Comparison of ENCODE assay signal across 27 mouse cellular contexts in genomic region chr9:49470946-49471345, GRCm38 (mm10). TPM values are rescaled to one million over a fixed set of nuclear protein-coding genes. Genes with fewer than 3 reads are reported as not detected.
DNase-seq lines count a peak whose midpoint lies in the region; ATAC-seq lines count a peak whose summit lies in the region.
"Had no signal": no experiment of that assay in that cellular context is flagged by ENCODE, and none has a peak within 500 bp of the region (broad histone marks: within the 10 kb centered on the region; RNA-seq: fewer than 3 reads in every experiment).

No protein-coding gene starts in this region.

- H3K9me3 ChIP-seq in intestine, embryonic 14.5 days (ENCODE audit: control insufficient read depth, low read length) = no peaks in the 10 kb centered on the region
- no peaks in the 10 kb centered on the region for H3K9me3 ChIP-seq in intestine, embryonic 16.5 days (ENCODE audit: control insufficient read depth, low read length)
- H3K9me3 ChIP-seq in midbrain, embryonic 11.5 days (ENCODE audit: control insufficient read depth, low read length) = no peaks in the 10 kb centered on the region
- H3K9me3 ChIP-seq in midbrain, embryonic 16.5 days (replicated peaks; ENCODE audit: control insufficient read depth, low read length, poor library complexity, severe bottlenecking) = no peaks in the 10 kb centered on the region
- H3K9me3 ChIP-seq: embryonic facial prominence, embryonic 10.5 days; heart, embryonic 12.5 days; hindbrain, embryonic 15.5 days had no signal

- H3K27me3 ChIP-seq in intestine, embryonic 14.5 days (replicated peaks; ENCODE audit: control insufficient read depth, insufficient read depth, low read length) = no peaks in the 10 kb centered on the region
- no peaks in the 10 kb centered on the region for H3K27me3 ChIP-seq in intestine, embryonic 16.5 days (replicated peaks; ENCODE audit: control insufficient read depth, insufficient read depth, low read length)
- no peaks in the 10 kb centered on the region for H3K27me3 ChIP-seq in midbrain, embryonic 11.5 days (ENCODE audit: control insufficient read depth, insufficient read depth, low read length)
- H3K27me3 ChIP-seq in midbrain, embryonic 16.5 days (ENCODE audit: control insufficient read depth, insufficient read depth, low read depth, low read length) = no peaks in the 10 kb centered on the region
- H3K27me3 ChIP-seq: heart, embryonic 12.5 days; hindbrain, embryonic 15.5 days; Patski had no signal

- H3K4me2 ChIP-seq in intestine, embryonic 14.5 days (ENCODE audit: low read length) = no peak overlapping the region
- H3K4me2 ChIP-seq in intestine, embryonic 16.5 days (ENCODE audit: low read depth, low read length) = no peak overlapping the region
- H3K4me2 ChIP-seq in midbrain, embryonic 11.5 days = no peak overlapping the region
- no peak overlapping the region for H3K4me2 ChIP-seq in midbrain, embryonic 16.5 days (ENCODE audit: low read length)
- H3K4me2 ChIP-seq: heart, embryonic 12.5 days; hindbrain, embryonic 15.5 days had no signal

- 82% methylated on average over 6 of the region's 6 CpGs for WGBS in intestine, embryonic 14.5 days
- 79% methylated on average over 6 of the region's 6 CpGs for WGBS in intestine, embryonic 16.5 days
- WGBS in midbrain, embryonic 11.5 days = 93% methylated on average over 6 of the region's 6 CpGs
- WGBS in midbrain, embryonic 16.5 days = 73% methylated on average over 6 of the region's 6 CpGs

- no peak overlapping the region for H3K9ac ChIP-seq in intestine, embryonic 14.5 days (ENCODE audit: low read length)
- H3K9ac ChIP-seq in intestine, embryonic 16.5 days (ENCODE audit: low read depth, low read length) = no peak overlapping the region
- H3K9ac ChIP-seq in midbrain, embryonic 11.5 days (ENCODE audit: low read length) = no peak overlapping the region
- H3K9ac ChIP-seq in midbrain, embryonic 16.5 days (ENCODE audit: low read depth, low read length) = no peak overlapping the region
- H3K9ac ChIP-seq: heart, embryonic 12.5 days; hindbrain, embryonic 15.5 days had no signal

- ATAC-seq in intestine, embryonic 14.5 days (replicated peaks; ENCODE audit: low FRiP score, low TSS enrichment, low read depth) = no peak
- no peak for ATAC-seq in intestine, embryonic 16.5 days
- no peak for ATAC-seq in midbrain, embryonic 11.5 days (ENCODE audit: low FRiP score)
- ATAC-seq in midbrain, embryonic 16.5 days = no peak
- ATAC-seq: activated CD4-positive, CD25-positive, alpha-beta regulatory T cell, adult 4 months; forebrain, embryonic 16.5 days; inflammation-experienced regulatory T-cells, adult 6 months; Patski had no signal

- DNase-seq in cerebellum, postnatal 14 days = peak; percentile 38 to 48
- no peak for DNase-seq in cerebellum, adult 9-11 months
- peak; percentile 10 for DNase-seq in intestine, embryonic 14.5 days (ENCODE audit: low spot score)
- DNase-seq in midbrain, embryonic 11.5 days (ENCODE audit: low spot score, missing footprints) = peak; percentile 67
- peak; percentile 43 for DNase-seq in Muller cell, postnatal 12 days (ENCODE audit: inconsistent ontology term)
- no peak for DNase-seq in heart, adult 8-10 months (ENCODE audit: low spot score)
- DNase-seq: adrenal gland, postnatal 14 days; cerebellum, adult 2 months; gastrocnemius, postnatal 14 days; heart, adult 2 months had no signal

- no peaks in the 10 kb centered on the region for H3K4me1 ChIP-seq in intestine, embryonic 14.5 days (replicated peaks; ENCODE audit: control insufficient read depth, insufficient read depth, low read length)
- H3K4me1 ChIP-seq in intestine, embryonic 16.5 days (ENCODE audit: control insufficient read depth, insufficient read depth, low read length) = no peaks in the 10 kb centered on the region
- no peaks in the 10 kb centered on the region for H3K4me1 ChIP-seq in midbrain, embryonic 11.5 days (ENCODE audit: control insufficient read depth, insufficient read depth, low read length)
- H3K4me1 ChIP-seq in midbrain, embryonic 16.5 days (ENCODE audit: control insufficient read depth, insufficient read depth, low read length) = no peaks in the 10 kb centered on the region
- H3K4me1 ChIP-seq: embryonic facial prominence, embryonic 10.5 days; heart, embryonic 12.5 days; hindbrain, embryonic 15.5 days had no signal

- H3K27ac ChIP-seq in intestine, embryonic 14.5 days (ENCODE audit: low read depth) = no peak overlapping the region
- no peak overlapping the region for H3K27ac ChIP-seq in intestine, embryonic 16.5 days (ENCODE audit: low read length)
- no peak overlapping the region for H3K27ac ChIP-seq in midbrain, embryonic 11.5 days (ENCODE audit: low read depth, low read length)
- H3K27ac ChIP-seq in midbrain, embryonic 16.5 days (ENCODE audit: low read length) = no peak overlapping the region
- H3K27ac ChIP-seq: embryonic facial prominence, embryonic 10.5 days; heart, adult 2 months; hindbrain, embryonic 15.5 days had no signal

- H3K4me3 ChIP-seq in intestine, embryonic 14.5 days (ENCODE audit: low read depth, low read length) = no peak overlapping the region
- no peak overlapping the region for H3K4me3 ChIP-seq in intestine, embryonic 16.5 days (ENCODE audit: low read length)
- no peak overlapping the region for H3K4me3 ChIP-seq in midbrain, embryonic 11.5 days (ENCODE audit: low read depth, low read length)
- no peak overlapping the region for H3K4me3 ChIP-seq in midbrain, embryonic 16.5 days (ENCODE audit: low read depth, low read length)
- H3K4me3 ChIP-seq: embryonic facial prominence, embryonic 10.5 days; heart, adult 2 months; heart, embryonic 12.5 days; hindbrain, embryonic 15.5 days had no signal

- H3K36me3 ChIP-seq in intestine, embryonic 14.5 days (ENCODE audit: control insufficient read depth, insufficient read depth, low read length) = no peaks in the 10 kb centered on the region
- no peaks in the 10 kb centered on the region for H3K36me3 ChIP-seq in intestine, embryonic 16.5 days (ENCODE audit: control insufficient read depth, insufficient read depth, low read length)
- no peaks in the 10 kb centered on the region for H3K36me3 ChIP-seq in midbrain, embryonic 11.5 days (ENCODE audit: control insufficient read depth, insufficient read depth, low read length)
- no peaks in the 10 kb centered on the region for H3K36me3 ChIP-seq in midbrain, embryonic 16.5 days (ENCODE audit: control insufficient read depth, insufficient read depth, low read length)
- H3K36me3 ChIP-seq: embryonic facial prominence, embryonic 10.5 days; heart, embryonic 12.5 days; hindbrain, embryonic 15.5 days had no signal

RNA-seq across cellular contexts. Expression of gene Ttc12, which starts 15.1 kb away (rescaled TPM):
- polyA plus RNA-seq in intestine, embryonic 14.5 days (2014; fragmentation: Nextera tagmentation; extraction: Ambion mirVana) = 0.97 and 1.1 TPM in 2 replicates
- polyA plus RNA-seq in intestine, embryonic 16.5 days (2015; fragmentation: Nextera tagmentation; extraction: Ambion mirVana) = 0.80 and 0.87 TPM in 2 replicates
- polyA plus RNA-seq in midbrain, embryonic 11.5 days (2014; fragmentation: Nextera tagmentation; extraction: Ambion mirVana) = 2.1 and 3.2 TPM in 2 replicates
- 1.7 and 1.9 TPM in 2 replicates for polyA plus RNA-seq in midbrain, embryonic 16.5 days (2015; fragmentation: Nextera tagmentation; extraction: Ambion mirVana)
- 10 to 100 TPM in 3 of 4 experiments, 1 to 10 TPM in 1; 8.2 to 14.1 (median 10.8) TPM for total RNA-seq in heart, adult 8-10 months (2022)
- polyA plus RNA-seq: activated CD4-positive, CD25-positive, alpha-beta regulatory T cell, adult 4 months; inflammation-experienced regulatory T-cells, adult 6 months had no signal

RNA-seq across cellular contexts. Expression of gene Ankk1, which starts 44.1 kb away (rescaled TPM):
- not detected in 2 replicates for polyA plus RNA-seq in intestine, embryonic 14.5 days (2014; fragmentation: Nextera tagmentation; extraction: Ambion mirVana)
- polyA plus RNA-seq in intestine, embryonic 16.5 days (2015; fragmentation: Nextera tagmentation; extraction: Ambion mirVana) = not detected in 2 replicates
- not detected in 2 replicates for polyA plus RNA-seq in midbrain, embryonic 11.5 days (2014; fragmentation: Nextera tagmentation; extraction: Ambion mirVana)
- polyA plus RNA-seq in midbrain, embryonic 16.5 days (2015; fragmentation: Nextera tagmentation; extraction: Ambion mirVana) = not detected in 2 replicates
- total RNA-seq in heart, adult 8-10 months (2022) = not detected
- total RNA-seq: adrenal gland, adult 18-20 months; adrenal gland, postnatal 14 days; gastrocnemius, adult 18-20 months; gastrocnemius, postnatal 14 days; heart, adult 2 months; heart, postnatal 25 days; MEL had no signal
- polyA plus RNA-seq: activated CD4-positive, CD25-positive, alpha-beta regulatory T cell, adult 4 months; C2C12; cerebellum, adult 2 months; embryonic facial prominence, embryonic 10.5 days; embryonic facial prominence, embryonic 14.5 days; forebrain, embryonic 16.5 days; heart, adult 2 months; heart, embryonic 12.5 days; heart, embryonic 16.5 days; hindbrain, embryonic 11.5 days; hindbrain, embryonic 15.5 days; inflammation-experienced regulatory T-cells, adult 6 months had no signal

Comparison
In these comparisons a context has a peak if more than half of its experiments do, and no peak if none do; other contexts are left out.
1. DNase-seq: peak in cerebellum, postnatal 14 days (2 of 2), intestine, embryonic 14.5 days (single experiment), midbrain, embryonic 11.5 days (single experiment) and Muller cell, postnatal 12 days (single experiment); none in cerebellum, adult 9-11 months (single experiment) and heart, adult 8-10 months (single experiment).